Mouse (Mus musculus) liver, embryonic 14.5 days (tissue): ENCODE data around the gene Pcdh15.

ENCODE experiments used
- CTCF ChIP-seq: IDR thresholded peaks from 2 replicates; pipeline ENCODE4 v1.5.1; 2016; ENCODE audit warnings: antibody characterized with exemption, low read depth, control low read depth
- EP300 ChIP-seq: IDR thresholded peaks from 2 replicates; pipeline ENCODE4 v1.6.1; 2016; ENCODE audit warnings: antibody characterized with exemption, low read depth

- TF ChIP-seq CTCF: no peak
- no peak for TF ChIP-seq EP300
These were observed 1527.5 kb downstream of the Pcdh15 start for GRCm38 (mm10) chr10:74626596-74626995.
